Mouse (Mus musculus): Measurements from ENCODE around the gene Slc16a10. TPM values are rescaled to one million over a fixed set of nuclear protein-coding genes. Genes with fewer than 3 reads are reported as not detected.

The Slc16a10 gene
- polyA plus RNA-seq, 1 experiment, result 57.2 TPM

DNA sequence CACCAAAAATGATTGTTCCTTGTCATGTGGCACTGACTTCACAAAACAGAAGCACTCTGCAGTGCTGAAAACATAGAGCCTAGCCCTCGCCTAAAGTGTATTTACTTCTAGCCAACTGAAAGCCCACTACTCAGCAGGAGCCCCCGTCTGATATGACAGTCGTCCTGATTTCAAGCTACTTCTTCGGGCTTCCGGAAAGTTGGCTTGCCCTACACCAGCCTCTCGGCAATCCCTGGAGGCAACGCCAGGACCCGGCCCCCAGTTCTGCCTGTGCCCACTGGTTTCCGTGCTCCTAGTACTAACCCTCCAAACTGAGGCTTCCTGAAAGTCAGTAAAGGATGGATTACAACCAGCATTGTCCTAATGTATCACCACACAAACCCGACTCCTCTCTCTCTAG is 29.8 kb downstream of the Slc16a10 start:
- 90% methylated on average over 10 of the region's 10 CpGs for WGBS
- H3K4me3 ChIP-seq (ENCODE audit: insufficient read depth, low read depth, low read length), result no peak overlapping the region
- H3K27me3 ChIP-seq (replicated peaks; ENCODE audit: control insufficient read depth, insufficient read depth, low read length), result no peaks in the 10 kb centered on the region

GRCm38 (mm10) chr10:40109520-40109919 is 32.5 kb downstream of the Slc16a10 start:
- no peak for TF ChIP-seq POLR2A (IDR thresholded peaks at IDR 0.05; ENCODE audit: low read depth, low read length)
- TF ChIP-seq CTCF (conservative IDR thresholded peaks at IDR 0.05; ENCODE audit: insufficient read depth, insufficient read length, low read depth, low read length), result no peak
- no peaks in the 10 kb centered on the region for H3K27me3 ChIP-seq (replicated peaks; ENCODE audit: control insufficient read depth, insufficient read depth, low read length)
- DNase-seq, result no peak
- H3K27ac ChIP-seq (ENCODE audit: insufficient read depth, low read depth, low read length), result no peak overlapping the region
- no peaks in the 10 kb centered on the region for H3K36me3 ChIP-seq (ENCODE audit: control insufficient read depth, insufficient read depth, low read length)
- 76% methylated on average over 5 of the region's 5 CpGs for WGBS
- no peak overlapping the region for H3K4me3 ChIP-seq (ENCODE audit: insufficient read depth, low read depth, low read length)
- H3K4me1 ChIP-seq (ENCODE audit: control insufficient read depth, insufficient read depth, low read length), result 0 out of 2 replicates have a peak, but pooled peaks cover 3% of the 10 kb centered on the region

More for the DNA sequence above, 29.8 kb downstream of the Slc16a10 start:
- Histone ChIP-seq H3K36me3 (ENCODE audit: control insufficient read depth, insufficient read depth, low read length) (no peaks in the 10 kb centered on the region), H3K27ac (ENCODE audit: insufficient read depth, low read depth, low read length) (no peak overlapping the region), H3K4me1 (ENCODE audit: control insufficient read depth, insufficient read depth, low read length) (0 out of 2 replicates have a peak, but pooled peaks cover 3% of the 10 kb centered on the region)
- no peak for DNase-seq
- TF ChIP-seq POLR2A (IDR thresholded peaks at IDR 0.05; ENCODE audit: low read depth, low read length) (no peak), CTCF (conservative IDR thresholded peaks at IDR 0.05; ENCODE audit: insufficient read depth, insufficient read length, low read depth, low read length) (no peak)

DNA sequence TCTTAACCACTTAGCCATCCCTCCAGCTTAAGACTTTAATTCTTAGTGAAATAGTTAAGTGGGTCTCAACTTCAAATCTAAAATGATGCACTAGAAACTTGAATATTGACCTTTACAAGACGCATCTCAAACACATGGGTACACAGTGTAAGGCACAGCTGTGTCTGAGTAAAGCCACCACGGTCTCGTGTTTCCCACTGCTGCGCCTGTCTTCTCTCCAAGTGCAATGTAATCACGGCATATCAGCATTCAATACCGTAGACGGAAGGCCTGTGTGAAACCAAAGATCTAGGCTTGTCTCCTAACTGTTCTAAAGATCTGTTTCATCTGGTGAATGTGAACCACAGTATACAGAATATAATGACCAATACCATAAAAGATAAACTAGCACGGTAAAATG is 33.1 kb downstream of the Slc16a10 start:
- DNase-seq, result no peak
- H3K36me3 ChIP-seq (ENCODE audit: control insufficient read depth, insufficient read depth, low read length), result no peaks in the 10 kb centered on the region
- H3K27ac ChIP-seq (ENCODE audit: insufficient read depth, low read depth, low read length), result no peak overlapping the region
- no peaks in the 10 kb centered on the region for H3K27me3 ChIP-seq (replicated peaks; ENCODE audit: control insufficient read depth, insufficient read depth, low read length)
- 79% methylated on average over 8 of the region's 8 CpGs for WGBS
- H3K4me1 ChIP-seq (ENCODE audit: control insufficient read depth, insufficient read depth, low read length), result peaks cover 3% of the 10 kb centered on the region; the same call in 1 of the 2 replicates
- no peak overlapping the region for H3K4me3 ChIP-seq (ENCODE audit: insufficient read depth, low read depth, low read length)
- no peak for TF ChIP-seq POLR2A (IDR thresholded peaks at IDR 0.05; ENCODE audit: low read depth, low read length)
- no peak for TF ChIP-seq CTCF (conservative IDR thresholded peaks at IDR 0.05; ENCODE audit: insufficient read depth, insufficient read length, low read depth, low read length)

GRCm38 (mm10) chr10:40107995-40108394 is 34.1 kb downstream of the Slc16a10 start:
- 77% methylated on average over 1 of the region's 1 CpGs for WGBS
- TF ChIP-seq POLR2A (IDR thresholded peaks at IDR 0.05; ENCODE audit: low read depth, low read length) (no peak), CTCF (conservative IDR thresholded peaks at IDR 0.05; ENCODE audit: insufficient read depth, insufficient read length, low read depth, low read length) (no peak)
- H3K27me3 ChIP-seq (replicated peaks; ENCODE audit: control insufficient read depth, insufficient read depth, low read length), result no peaks in the 10 kb centered on the region
- no peak overlapping the region for H3K27ac ChIP-seq (ENCODE audit: insufficient read depth, low read depth, low read length)
- H3K36me3 ChIP-seq (ENCODE audit: control insufficient read depth, insufficient read depth, low read length), result no peaks in the 10 kb centered on the region
- H3K4me3 ChIP-seq (ENCODE audit: insufficient read depth, low read depth, low read length), result no peak overlapping the region
- H3K4me1 ChIP-seq (ENCODE audit: control insufficient read depth, insufficient read depth, low read length), result peaks cover 10% of the 10 kb centered on the region
- DNase-seq, result no peak

DNA sequence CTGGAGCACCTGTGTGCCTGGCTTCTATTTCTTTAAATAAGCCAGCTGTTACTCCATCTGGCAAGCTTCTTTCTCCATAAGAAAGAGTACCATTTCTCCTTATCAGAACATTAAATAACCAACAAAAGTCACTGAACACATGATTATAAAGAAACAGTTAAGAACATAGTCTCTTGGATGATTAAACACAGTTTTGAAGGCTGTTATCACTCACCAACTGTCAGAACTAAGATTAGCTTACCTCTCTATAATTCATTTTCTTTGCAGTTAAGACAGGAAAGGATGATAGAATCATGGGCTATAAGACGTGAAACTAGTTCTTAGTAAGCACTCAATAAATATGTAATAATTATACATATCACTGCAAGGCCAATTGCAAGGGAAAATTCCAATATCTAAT is 36.9 kb downstream of the Slc16a10 start:
- no peak overlapping the region for H3K4me3 ChIP-seq (ENCODE audit: insufficient read depth, low read depth, low read length)
- H3K27me3 ChIP-seq (replicated peaks; ENCODE audit: control insufficient read depth, insufficient read depth, low read length), result no peaks in the 10 kb centered on the region
- DNase-seq, result no peak
- no peaks in the 10 kb centered on the region for H3K36me3 ChIP-seq (ENCODE audit: control insufficient read depth, insufficient read depth, low read length)
- no peak for TF ChIP-seq POLR2A (IDR thresholded peaks at IDR 0.05; ENCODE audit: low read depth, low read length)
- no peak for TF ChIP-seq CTCF (conservative IDR thresholded peaks at IDR 0.05; ENCODE audit: insufficient read depth, insufficient read length, low read depth, low read length)
- peaks cover 16% of the 10 kb centered on the region for H3K4me1 ChIP-seq (ENCODE audit: control insufficient read depth, insufficient read depth, low read length)
- no peak overlapping the region for H3K27ac ChIP-seq (ENCODE audit: insufficient read depth, low read depth, low read length)
- WGBS, result 78% methylated on average over 1 of the region's 1 CpGs

- H3K27ac ChIP-seq (ENCODE audit: insufficient read depth, low read depth, low read length), result no peak overlapping the region
- no peaks in the 10 kb centered on the region for H3K36me3 ChIP-seq (ENCODE audit: control insufficient read depth, insufficient read depth, low read length)
- no peak for TF ChIP-seq CTCF (conservative IDR thresholded peaks at IDR 0.05; ENCODE audit: insufficient read depth, insufficient read length, low read depth, low read length)
- TF ChIP-seq POLR2A (IDR thresholded peaks at IDR 0.05; ENCODE audit: low read depth, low read length), result no peak
- 14% methylated on average over 5 of the region's 5 CpGs for WGBS
- DNase-seq, result peak; percentile 80
- no peak overlapping the region for H3K4me3 ChIP-seq (ENCODE audit: insufficient read depth, low read depth, low read length)
- peaks cover 16% of the 10 kb centered on the region for H3K4me1 ChIP-seq (ENCODE audit: control insufficient read depth, insufficient read depth, low read length)
- H3K27me3 ChIP-seq (replicated peaks; ENCODE audit: control insufficient read depth, insufficient read depth, low read length), result no peaks in the 10 kb centered on the region
Observed at GRCm38 (mm10) chr10:40103790-40104189, 38.3 kb downstream of the Slc16a10 start.

DNA sequence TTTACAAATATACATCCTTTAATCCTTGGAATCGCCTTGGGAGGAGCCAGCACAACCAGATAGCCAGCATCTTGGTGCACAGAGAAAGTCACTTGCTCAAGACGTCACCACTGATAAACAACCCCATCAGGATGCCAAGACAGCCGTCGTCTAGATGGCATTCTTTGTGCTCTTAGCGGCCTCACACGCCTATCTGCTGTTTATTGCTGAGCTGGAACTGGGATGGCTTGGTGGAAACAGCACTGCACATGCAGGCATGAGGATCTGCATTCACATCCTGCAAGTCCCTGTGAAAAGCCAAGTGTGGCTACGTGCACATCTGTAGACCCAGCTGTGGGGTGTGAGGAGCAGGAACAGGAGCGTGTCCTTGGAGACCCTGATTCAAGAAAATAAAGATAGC is 39.1 kb downstream of the Slc16a10 start:
- Histone ChIP-seq H3K4me1 (ENCODE audit: control insufficient read depth, insufficient read depth, low read length) (peaks cover 15% of the 10 kb centered on the region), H3K4me3 (ENCODE audit: insufficient read depth, low read depth, low read length) (no peak overlapping the region), H3K36me3 (ENCODE audit: control insufficient read depth, insufficient read depth, low read length) (no peaks in the 10 kb centered on the region), H3K27me3 (replicated peaks; ENCODE audit: control insufficient read depth, insufficient read depth, low read length) (no peaks in the 10 kb centered on the region), H3K27ac (ENCODE audit: insufficient read depth, low read depth, low read length) (no peak overlapping the region)
- TF ChIP-seq CTCF (conservative IDR thresholded peaks at IDR 0.05; ENCODE audit: insufficient read depth, insufficient read length, low read depth, low read length), result no peak
- TF ChIP-seq POLR2A (IDR thresholded peaks at IDR 0.05; ENCODE audit: low read depth, low read length), result no peak
- DNase-seq, result no peak
- 60% methylated on average over 8 of the region's 8 CpGs for WGBS

Data from kidney, adult 2 months (tissue).